Mouse (Mus musculus) heart, embryonic 15.5 days (tissue): ENCODE measurements around the gene Trim7. TPM values are rescaled to one million over a fixed set of nuclear protein-coding genes. Genes with fewer than 3 reads are reported as not detected.

Experiments
- ATAC-seq: fragments of 200-750 bp; cut with Nextera tagmentation; replicated peaks from 2 replicates; pipeline ENCODE4 v1.8.0; 2017; ENCODE audit warnings: low read depth, moderate TSS enrichment; ENCODE audit not compliant: insufficient number of reproducible peaks, insufficient read depth, low FRiP score
- H3K27ac ChIP-seq: fragments of 300-500 bp; sonication (generic); 2 replicates; pipeline ENCODE4 v1.5.1; 2015; ENCODE audit warnings: mild to moderate bottlenecking, inconsistent platforms
- H3K27me3 ChIP-seq: fragments of 300-500 bp; sonication (generic); 2 replicates; pipeline ENCODE4 v1.6.1; 2015; ENCODE audit warnings: inconsistent platforms
- H3K36me3 ChIP-seq: fragments of 300-500 bp; sonication (generic); 2 replicates; pipeline ENCODE4 v1.6.1; 2015; ENCODE audit warnings: mild to moderate bottlenecking, inconsistent platforms
- H3K4me1 ChIP-seq: fragments of 300-500 bp; sonication (generic); replicated peaks from 2 replicates; pipeline ENCODE4 v1.6.1; 2015; ENCODE audit warnings: inconsistent platforms
- H3K4me2 ChIP-seq: fragments of 300-500 bp; sonication (generic); 2 replicates; pipeline ENCODE4 v1.6.1; 2015; ENCODE audit warnings: inconsistent platforms, mild to moderate bottlenecking, moderate library complexity
- H3K4me3 ChIP-seq: fragments of 300-500 bp; sonication (generic); 2 replicates; pipeline ENCODE4 v1.5.1; 2015; ENCODE audit warnings: mild to moderate bottlenecking, inconsistent platforms
- H3K9ac ChIP-seq: fragments of 300-500 bp; sonication (generic); 2 replicates; pipeline ENCODE4 v1.6.1; 2015; ENCODE audit warnings: mild to moderate bottlenecking, inconsistent platforms
- H3K9me3 ChIP-seq: fragments of 300-500 bp; sonication (generic); replicated peaks from 2 replicates; pipeline ENCODE4 v1.6.1; 2016; ENCODE audit warnings: inconsistent platforms
- WGBS: fragments of 180-500 bp; shearing (Covaris S2); methylation state at CpG from one replicate; pipeline ENCODE4 v1.1.7; 2015; ENCODE audit warnings: mixed read lengths; 5-methylcytosine and 5-hydroxymethylcytosine counted together
- polyA plus RNA-seq: library from polyadenylated mRNA; unstranded; fragments of >200 nt; fragmentation: Nextera tagmentation; extraction: Ambion mirVana; gene quantifications from 2 replicates; pipeline ENCODE4 v1.2.1, GENCODE M21; 2015

The Trim7 gene
- polyA plus RNA-seq, 1 experiment from 2014 or later, result 0.84 TPM

- no peak overlapping the region for H3K4me2 ChIP-seq
- no peak overlapping the region for H3K4me3 ChIP-seq
- 87% methylated on average over 2 of the region's 2 CpGs for WGBS
- no peak overlapping the region for H3K9ac ChIP-seq
- H3K36me3 ChIP-seq, result peaks cover 78% of the 10 kb centered on the region
- ATAC-seq, result no peak
- H3K27ac ChIP-seq, result no peak overlapping the region
- no peaks in the 10 kb centered on the region for H3K9me3 ChIP-seq
- no peaks in the 10 kb centered on the region for H3K27me3 ChIP-seq
- peaks cover 18% of the 10 kb centered on the region for H3K4me1 ChIP-seq
Measured at GRCm38 (mm10) chr11:48804922-48805321, 21.0 kb upstream of the Trim7 start.

- 0 out of 2 replicates have a peak, but pooled peaks have one; percentile 2 for ATAC-seq
- H3K4me1 ChIP-seq, result peaks cover 9% of the 10 kb centered on the region
- WGBS, result 59% methylated on average over 21 of the region's 21 CpGs
- H3K27ac ChIP-seq, result no peak overlapping the region
- no peaks in the 10 kb centered on the region for H3K9me3 ChIP-seq
- H3K9ac ChIP-seq, result no peak overlapping the region
- no peak overlapping the region for H3K4me3 ChIP-seq
- no peak overlapping the region for H3K4me2 ChIP-seq
- H3K27me3 ChIP-seq, result no peaks in the 10 kb centered on the region
- peaks cover 95% of the 10 kb centered on the region for H3K36me3 ChIP-seq
Measured at GRCm38 (mm10) chr11:48806856-48807562, 18.9 kb upstream of the Trim7 start.

- Histone ChIP-seq H3K9me3 (no peaks in the 10 kb centered on the region), H3K27ac (no peak overlapping the region), H3K4me1 (0 out of 2 replicates have a peak, but pooled peaks cover 4% of the 10 kb centered on the region), H3K9ac (no peak overlapping the region), H3K4me2 (no peak overlapping the region), H3K27me3 (no peaks in the 10 kb centered on the region), H3K36me3 (peaks cover 95% of the 10 kb centered on the region), H3K4me3 (no peak overlapping the region)
- ATAC-seq, result 0 out of 2 replicates have a peak, but pooled peaks have one; percentile 9
- 56% methylated on average over 14 of the region's 14 CpGs for WGBS
Measured at GRCm38 (mm10) chr11:48807563-48808303, 18.2 kb upstream of the Trim7 start.

DNA sequence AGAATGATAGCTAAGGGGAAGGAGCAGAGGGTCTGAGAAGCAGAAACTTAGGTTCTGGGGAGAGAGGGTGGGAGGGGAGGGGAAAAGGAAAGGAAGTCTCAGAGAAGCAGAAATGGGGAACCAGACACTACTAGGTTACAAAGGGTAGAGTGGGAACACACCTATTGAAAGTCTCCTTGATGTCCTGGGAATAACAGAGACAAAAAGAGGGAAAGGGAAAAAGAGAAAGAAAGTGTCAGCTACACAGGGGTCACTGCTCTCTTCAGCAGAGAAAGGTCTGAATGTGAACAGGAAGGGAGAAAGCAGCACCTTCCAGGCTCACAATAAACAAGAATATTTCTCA is 17.7 kb upstream of the Trim7 start:
- no peak for ATAC-seq
- H3K9me3 ChIP-seq, result no peaks in the 10 kb centered on the region
- H3K4me1 ChIP-seq, result no peaks in the 10 kb centered on the region
- H3K4me3 ChIP-seq, result no peak overlapping the region
- H3K4me2 ChIP-seq, result no peak overlapping the region
- no peaks in the 10 kb centered on the region for H3K27me3 ChIP-seq
- peaks cover 93% of the 10 kb centered on the region for H3K36me3 ChIP-seq
- H3K9ac ChIP-seq, result no peak overlapping the region
- H3K27ac ChIP-seq, result no peak overlapping the region

- Histone ChIP-seq H3K4me1 (no peaks in the 10 kb centered on the region), H3K9ac (no peak overlapping the region), H3K27ac (no peak overlapping the region), H3K36me3 (peaks cover 87% of the 10 kb centered on the region), H3K4me2 (no peak overlapping the region), H3K4me3 (no peak overlapping the region), H3K9me3 (no peaks in the 10 kb centered on the region), H3K27me3 (no peaks in the 10 kb centered on the region)
- WGBS, result 66% methylated on average over 16 of the region's 16 CpGs
- ATAC-seq, result no peak
Measured at GRCm38 (mm10) chr11:48808737-48809433, 17.1 kb upstream of the Trim7 start.

DNA sequence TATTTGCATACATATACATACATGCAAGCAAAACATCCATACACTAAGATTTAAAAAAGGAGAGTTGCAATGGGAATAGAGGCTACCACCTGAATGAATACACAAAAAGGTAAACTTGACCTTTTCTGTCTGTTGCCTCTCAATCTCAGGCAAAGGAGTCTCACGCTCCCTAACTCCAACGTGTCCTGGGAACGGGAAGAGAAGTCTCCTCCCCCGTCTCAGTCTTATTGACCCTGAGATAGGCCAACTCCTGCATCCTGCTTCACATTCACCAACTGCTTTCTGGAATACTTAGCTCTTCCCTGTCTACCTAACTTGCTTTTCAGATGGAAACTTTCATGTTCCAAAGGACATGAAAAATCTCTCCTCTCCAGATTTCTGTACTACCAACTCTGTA is 16.5 kb upstream of the Trim7 start:
- no peak for ATAC-seq
- Histone ChIP-seq H3K36me3 (peaks cover 85% of the 10 kb centered on the region), H3K4me1 (peaks cover 4% of the 10 kb centered on the region; the same call in 1 of the 2 replicates), H3K9me3 (no peaks in the 10 kb centered on the region), H3K27ac (no peak overlapping the region), H3K9ac (no peak overlapping the region), H3K4me2 (no peak overlapping the region), H3K4me3 (no peak overlapping the region), H3K27me3 (no peaks in the 10 kb centered on the region)
- 51% methylated on average over 4 of the region's 4 CpGs for WGBS

DNA sequence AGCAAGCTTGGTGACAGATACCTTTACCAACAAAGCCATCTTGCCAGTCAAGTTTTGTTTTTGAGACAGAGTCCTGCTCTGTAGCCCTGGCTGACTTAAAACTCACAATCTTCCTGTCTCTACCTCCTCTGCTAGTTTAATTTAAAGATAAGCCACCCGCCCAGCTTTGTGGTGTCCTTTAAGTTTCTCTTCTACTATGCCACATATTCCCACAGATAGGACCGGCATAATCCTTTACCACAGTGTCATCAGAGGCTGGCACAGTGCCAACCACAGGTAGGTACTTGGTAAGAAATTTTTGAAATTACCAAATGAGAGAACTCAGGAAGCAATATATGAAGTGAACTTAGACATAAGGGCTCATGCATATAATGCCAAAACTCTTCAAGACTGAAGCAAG is 15.8 kb upstream of the Trim7 start:
- no peak overlapping the region for H3K27ac ChIP-seq
- H3K36me3 ChIP-seq, result peaks cover 82% of the 10 kb centered on the region
- H3K9ac ChIP-seq, result no peak overlapping the region
- WGBS, result 70% methylated on average over 2 of the region's 2 CpGs
- ATAC-seq, result no peak
- peaks cover 11% of the 10 kb centered on the region for H3K4me1 ChIP-seq
- no peak overlapping the region for H3K4me3 ChIP-seq
- H3K4me2 ChIP-seq, result no peak overlapping the region
- H3K9me3 ChIP-seq, result no peaks in the 10 kb centered on the region
- no peaks in the 10 kb centered on the region for H3K27me3 ChIP-seq

DNA sequence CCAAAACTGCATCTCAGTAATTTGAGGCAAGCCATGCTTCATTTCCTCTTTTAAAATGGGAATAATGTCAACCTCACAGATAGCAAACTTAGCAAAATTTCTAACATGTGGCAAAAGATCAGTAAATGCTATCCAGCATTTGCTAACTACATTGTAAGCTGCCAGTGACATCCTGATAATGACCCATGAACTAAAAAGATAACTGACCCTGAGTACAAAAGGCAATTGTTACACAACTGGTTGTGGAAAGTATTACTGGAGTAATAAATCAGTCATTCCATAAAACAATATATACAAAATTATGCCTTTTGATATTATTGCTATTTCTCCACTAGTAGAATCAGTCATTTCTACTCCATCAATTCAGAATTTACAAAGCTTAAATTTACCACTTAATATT is 12.2 kb upstream of the Trim7 start:
- Histone ChIP-seq H3K9ac (no peak overlapping the region), H3K4me3 (no peak overlapping the region), H3K4me1 (peaks cover 25% of the 10 kb centered on the region), H3K9me3 (no peaks in the 10 kb centered on the region), H3K27me3 (no peaks in the 10 kb centered on the region), H3K36me3 (peaks cover 49% of the 10 kb centered on the region), H3K4me2 (no peak overlapping the region), H3K27ac (no peak overlapping the region)
- ATAC-seq, result no peak

- Histone ChIP-seq H3K36me3 (peaks cover 32% of the 10 kb centered on the region), H3K27ac (no peak overlapping the region; the same call in 1 of the 2 replicates), H3K27me3 (no peaks in the 10 kb centered on the region), H3K9ac (peak overlapping the region; percentile 92; the same call in 1 of the 2 replicates), H3K4me2 (peak overlapping the region; percentile 81), H3K4me1 (peaks cover 25% of the 10 kb centered on the region), H3K9me3 (no peaks in the 10 kb centered on the region), H3K4me3 (peak overlapping the region; percentile 89)
- ATAC-seq, result no peak
- 71% methylated on average over 16 of the region's 16 CpGs for WGBS
Measured at GRCm38 (mm10) chr11:48815851-48816250, 10.1 kb upstream of the Trim7 start.

DNA sequence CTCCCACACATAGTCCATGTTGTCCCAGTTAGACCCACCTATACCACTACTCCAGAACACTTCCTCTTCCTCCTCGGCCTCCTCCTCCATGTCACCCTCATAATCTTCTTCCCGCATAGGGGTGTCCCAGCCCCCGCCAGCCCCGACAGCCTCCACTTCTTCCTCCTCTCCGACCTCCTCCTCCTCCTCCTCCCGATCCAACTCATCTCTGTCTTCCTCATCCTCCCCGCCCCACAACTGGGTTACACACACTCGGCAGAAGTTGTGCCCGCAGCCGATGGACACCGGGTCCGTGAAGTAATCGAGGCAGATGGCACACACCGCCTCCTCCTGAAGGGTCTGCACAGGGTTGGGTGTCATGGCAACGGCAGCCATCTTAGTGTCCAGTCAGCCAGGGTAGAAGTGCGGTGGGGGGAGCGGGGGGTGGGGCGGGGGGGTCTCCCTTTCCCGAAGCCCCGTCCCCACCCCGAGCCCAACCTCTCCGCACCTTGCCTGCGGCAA is 9.6 kb upstream of the Trim7 start:
- Histone ChIP-seq H3K27me3 (no peaks in the 10 kb centered on the region), H3K27ac (peak overlapping the region; percentile 99), H3K4me2 (peak overlapping the region; percentile 81), H3K9me3 (no peaks in the 10 kb centered on the region), H3K4me3 (peak overlapping the region; percentile 89), H3K36me3 (peaks cover 27% of the 10 kb centered on the region), H3K4me1 (peaks cover 25% of the 10 kb centered on the region), H3K9ac (peak overlapping the region; percentile 92)
- 2% methylated on average over 20 of the region's 23 CpGs for WGBS
- ATAC-seq, result peak; percentile 8; the same call in 1 of the 2 replicates
